Mouse (Mus musculus): ENCODE results near the gene Mrgpra4. TPM values are rescaled to one million over a fixed set of nuclear protein-coding genes. Genes with fewer than 3 reads are reported as not detected.
A peak's percentile ranks its signal among the peaks of the same experiment; 100 is the strongest.

Mrgpra4 gene
- polyA plus RNA-seq (2016; fragmentation: Nextera tagmentation; extraction: Ambion mirVana), result not detected in 2 replicates

DNA sequence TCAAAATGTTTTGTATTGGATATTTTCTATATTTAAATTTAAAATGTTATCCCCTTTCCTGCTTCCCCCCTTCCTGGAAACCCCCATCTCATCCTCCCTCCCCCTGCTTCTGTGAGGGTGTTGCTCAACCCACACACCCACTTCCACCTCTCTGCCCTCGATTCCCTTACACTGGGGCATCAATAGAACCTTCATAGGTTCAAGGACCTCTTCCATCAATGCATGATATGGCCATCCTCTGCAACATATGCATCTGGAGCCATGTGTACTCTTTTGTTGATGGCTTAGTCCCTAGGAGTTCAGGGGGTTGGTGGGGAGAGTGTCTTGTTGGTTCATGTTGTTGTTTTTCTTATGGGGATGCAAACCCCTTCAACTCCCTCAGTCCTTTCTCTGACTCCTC is at the start of gene Mrgpra4:
Mrgpra4 (minus strand) TSS at position 101 of the 400 bp plus-strand sequence.
- 77% methylated on average over 1 of the region's 1 CpGs for WGBS
- no peak for DNase-seq (ENCODE audit: low spot score)

GRCm38 (mm10) chr7:48027497-48027896 is 45.6 kb upstream of the Mrgpra4 start, which contains the start of gene Mrgprx1:
Gene Mrgprx1 (minus strand): TSS chr7:48027597.
- Histone ChIP-seq H3K36me3 (replicated peaks) (no peaks in the 10 kb centered on the region), H3K4me1 (no peaks in the 10 kb centered on the region), H3K27ac (replicated peaks) (no peak within 1 kb of the TSS), H3K9me3 (0 out of 2 replicates have a peak, but pooled peaks cover 2% of the 10 kb centered on the region), H3K4me3 (no peak within 1 kb of the TSS), H3K27me3 (replicated peaks; ENCODE audit: low read depth, poor library complexity, severe bottlenecking) (no peaks in the 10 kb centered on the region)
- WGBS, result 92% methylated on average over 3 of the region's 3 CpGs
- DNase-seq (ENCODE audit: low spot score), result no peak

More for the DNA sequence above, at the start of gene Mrgpra4:
- no peaks in the 10 kb centered on the region for H3K36me3 ChIP-seq (replicated peaks)
- H3K4me3 ChIP-seq, result no peak within 1 kb of the TSS
- H3K4me1 ChIP-seq, result no peaks in the 10 kb centered on the region
- no peaks in the 10 kb centered on the region for H3K27me3 ChIP-seq (replicated peaks; ENCODE audit: low read depth, poor library complexity, severe bottlenecking)
- no peak within 1 kb of the TSS for H3K27ac ChIP-seq (replicated peaks)
- H3K9me3 ChIP-seq, result no peaks in the 10 kb centered on the region

- H3K9me3 ChIP-seq, result no peaks in the 10 kb centered on the region
- no peak overlapping the region for H3K4me3 ChIP-seq
- no peaks in the 10 kb centered on the region for H3K27me3 ChIP-seq (replicated peaks; ENCODE audit: low read depth, poor library complexity, severe bottlenecking)
- no peaks in the 10 kb centered on the region for H3K36me3 ChIP-seq (replicated peaks)
- no peak overlapping the region for H3K27ac ChIP-seq (replicated peaks)
- no peak for DNase-seq (ENCODE audit: low spot score)
- H3K4me1 ChIP-seq, result no peaks in the 10 kb centered on the region
- 48% methylated on average over 2 of the region's 2 CpGs for WGBS
These were observed 36.0 kb upstream of the Mrgpra4 start for GRCm38 (mm10) chr7:48017874-48018273.

DNA sequence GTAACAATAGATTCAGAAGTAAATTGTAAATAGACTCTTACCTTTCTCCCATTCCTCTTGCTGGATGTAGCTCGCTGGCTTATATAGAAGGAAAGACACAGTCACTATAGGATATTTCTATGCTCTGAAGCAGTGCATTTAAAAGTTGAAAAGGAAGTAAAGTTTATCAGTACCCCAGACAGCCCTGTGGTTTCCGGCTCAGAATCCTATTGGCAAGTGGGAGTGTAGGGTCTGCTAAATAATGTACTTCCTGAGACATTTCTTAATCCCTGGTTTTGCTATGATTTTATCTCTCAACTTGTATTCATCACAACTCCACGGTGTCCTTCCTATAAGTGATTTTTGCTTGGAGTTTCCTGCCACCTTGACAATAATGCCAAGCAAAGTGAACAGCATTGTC is 13.8 kb upstream of the Mrgpra4 start:
- no peaks in the 10 kb centered on the region for H3K27me3 ChIP-seq (replicated peaks; ENCODE audit: low read depth, poor library complexity, severe bottlenecking)
- H3K9me3 ChIP-seq, result 0 out of 2 replicates have a peak, but pooled peaks cover 4% of the 10 kb centered on the region
- no peaks in the 10 kb centered on the region for H3K4me1 ChIP-seq
- DNase-seq (ENCODE audit: low spot score), result no peak
- no peaks in the 10 kb centered on the region for H3K36me3 ChIP-seq (replicated peaks)
- no peak overlapping the region for H3K27ac ChIP-seq (replicated peaks)
- H3K4me3 ChIP-seq, result no peak overlapping the region
- WGBS, result 83% methylated on average over 3 of the region's 3 CpGs

DNA sequence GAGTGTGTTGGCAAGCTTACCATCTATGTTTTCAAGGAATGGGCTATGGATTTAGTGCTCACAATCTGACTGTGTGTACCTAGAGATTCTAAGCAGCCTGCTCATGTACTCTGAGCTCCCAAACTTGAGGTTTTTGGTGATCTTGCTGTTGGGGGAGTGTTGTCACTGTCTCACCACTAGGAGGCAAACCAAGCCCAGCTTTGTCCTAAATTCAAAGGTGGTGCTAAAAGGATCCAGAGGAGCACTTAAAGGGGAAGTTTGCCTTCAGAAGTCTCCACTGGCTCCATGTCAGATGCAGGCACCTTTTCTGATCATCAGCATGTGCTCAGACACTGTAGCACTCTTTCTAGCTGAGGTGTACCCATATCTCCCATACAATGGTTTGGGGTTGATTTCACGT is 4.9 kb upstream of the Mrgpra4 start:
- 57% methylated on average over 1 of the region's 1 CpGs for WGBS

More for the DNA sequence above, 4.9 kb upstream of the Mrgpra4 start:
- no peaks in the 10 kb centered on the region for H3K27me3 ChIP-seq (replicated peaks; ENCODE audit: low read depth, poor library complexity, severe bottlenecking)
- H3K27ac ChIP-seq (replicated peaks), result no peak overlapping the region
- H3K36me3 ChIP-seq (replicated peaks), result no peaks in the 10 kb centered on the region
- H3K4me3 ChIP-seq, result no peak overlapping the region
- H3K9me3 ChIP-seq, result no peaks in the 10 kb centered on the region
- DNase-seq (ENCODE audit: low spot score), result peak; percentile 9
- no peaks in the 10 kb centered on the region for H3K4me1 ChIP-seq

Other genes starting within 250 kb of the Mrgpra4 start
- gene Mrgprx1, start 45.5 kb upstream of the Mrgpra4 start, polyA plus RNA-seq (2016; fragmentation: Nextera tagmentation; extraction: Ambion mirVana), result not detected in 2 replicates
- gene Mrgprb5, start 186.9 kb upstream of the Mrgpra4 start, polyA plus RNA-seq (2016; fragmentation: Nextera tagmentation; extraction: Ambion mirVana), result not detected in 2 replicates
- gene Mrgprb4, start 217.2 kb upstream of the Mrgpra4 start, polyA plus RNA-seq (2016; fragmentation: Nextera tagmentation; extraction: Ambion mirVana), result not detected in 2 replicates

Data from embryonic facial prominence, embryonic 10.5 days (tissue).